8 mouse cellular contexts compared by ENCODE assay signal in genomic region chr5:24842274-24843102, GRCm38 (mm10). TPM values are rescaled to one million over a fixed set of nuclear protein-coding genes. Genes with fewer than 3 reads are reported as not detected.
DNase-seq lines count a peak whose midpoint lies in the region; ATAC-seq lines count a peak whose summit lies in the region.

Gene Rheb, minus strand, starts transcription at chr5:24842624.

- intact Hi-C loops in left cerebral cortex, postnatal 14 days (cut with DNase I) = no loop called here

- H3K36me3 ChIP-seq in intestine, embryonic 14.5 days (ENCODE audit: control insufficient read depth, insufficient read depth, low read length) = no peaks in the 10 kb centered on the region

- peak within 1 kb of the TSS; percentile 59 for H3K4me3 ChIP-seq in intestine, embryonic 14.5 days (ENCODE audit: low read depth, low read length)

- ATAC-seq in intestine, embryonic 14.5 days (replicated peaks; ENCODE audit: low FRiP score, low TSS enrichment, low read depth) = peak; percentile 98

- H3K9ac ChIP-seq in intestine, embryonic 14.5 days (ENCODE audit: low read length) = peak within 1 kb of the TSS; percentile 91

- H3K4me1 ChIP-seq in intestine, embryonic 14.5 days (replicated peaks; ENCODE audit: control insufficient read depth, insufficient read depth, low read length) = peaks cover 25% of the 10 kb centered on the region

- under 1% methylated on average over 92 of the region's 92 CpGs for WGBS in intestine, embryonic 14.5 days

- no peaks in the 10 kb centered on the region for H3K9me3 ChIP-seq in intestine, embryonic 14.5 days (ENCODE audit: control insufficient read depth, low read length)

- peak; percentile 94 to 96 for DNase-seq in adrenal gland, adult 18-20 months (ENCODE audit: low spot score in 2 of 2)
- peak; percentile 100 for DNase-seq in embryo, embryonic 11 days
- peak; percentile 99 for DNase-seq in gastrocnemius, postnatal 25 days
- peak; percentile 98 for DNase-seq in intestine, embryonic 14.5 days (ENCODE audit: low spot score)
- DNase-seq in left cerebral cortex, postnatal 14 days (ENCODE audit: low spot score in 2 of 2) = peak; percentile 99
- peak; percentile 100 for DNase-seq in mesoderm, embryonic 11.5 days (ENCODE audit: low read depth, low spot score)
- DNase-seq in right cerebral cortex, postnatal 36 days (ENCODE audit: low spot score in 2 of 2) = peak; percentile 99
- peak; percentile 100 for DNase-seq in yolk sac, embryonic 10.5 days (ENCODE audit: low spot score)

- no peaks in the 10 kb centered on the region for H3K27me3 ChIP-seq in intestine, embryonic 14.5 days (replicated peaks; ENCODE audit: control insufficient read depth, insufficient read depth, low read length)

- peak within 1 kb of the TSS; percentile 90 for H3K4me2 ChIP-seq in intestine, embryonic 14.5 days (ENCODE audit: low read length)

- peak within 1 kb of the TSS; percentile 99 for H3K27ac ChIP-seq in intestine, embryonic 14.5 days (ENCODE audit: low read depth)

RNA-seq across cellular contexts. Expression of gene Rheb, which starts in this region (rescaled TPM):
- total RNA-seq in adrenal gland, adult 18-20 months (2021) = 10 to 100 TPM; 82.7 to 87.0 TPM
- 10 to 100 TPM; 53.8 to 60.9 TPM for total RNA-seq in gastrocnemius, postnatal 25 days (2021)
- polyA plus RNA-seq in intestine, embryonic 14.5 days (2014; fragmentation: Nextera tagmentation; extraction: Ambion mirVana) = 198 and 224 TPM in 2 replicates
- 100 to 1,000 TPM; 118 to 130 TPM for total RNA-seq in left cerebral cortex, postnatal 14 days (2021)

Comparison
In these comparisons a context has a peak if more than half of its experiments do, and no peak if none do; other contexts are left out.
1. Peak in every context shown above with its lines: DNase-seq, ATAC-seq, H3K4me3 ChIP-seq and H3K27ac ChIP-seq.